Mouse (Mus musculus): ENCODE measurements around the gene Camk2d. TPM values are rescaled to one million over a fixed set of nuclear protein-coding genes. Genes with fewer than 3 reads are reported as not detected.

The Camk2d gene
- polyA plus RNA-seq, 1 experiment from 2014 or later, result 19.7 TPM

DNA sequence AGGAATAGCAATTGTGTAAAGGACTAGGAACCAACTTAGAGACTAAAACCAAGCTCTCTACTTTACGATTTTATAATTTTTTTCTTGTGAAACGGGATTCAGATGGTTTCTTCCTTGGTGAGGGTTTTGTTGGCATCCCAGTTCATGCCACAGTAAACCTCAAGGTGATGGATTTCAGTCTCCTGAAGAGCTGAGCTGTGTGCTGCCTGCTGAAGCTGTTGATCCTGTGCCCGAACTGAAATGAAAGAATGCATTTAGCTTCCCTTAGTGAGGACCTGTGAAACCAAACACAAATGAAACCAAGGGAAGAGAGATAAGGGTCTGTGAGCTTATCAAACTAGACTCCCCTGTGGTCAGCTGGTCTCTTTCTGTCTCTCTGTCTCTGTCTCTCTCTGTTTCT, 103.6 kb downstream of the Camk2d start:
- Histone ChIP-seq H3K4me1 (peaks cover 11% of the 10 kb centered on the region), H3K27me3 (no peaks in the 10 kb centered on the region), H3K36me3 (no peaks in the 10 kb centered on the region), H3K9ac (replicated peaks) (no peak overlapping the region), H3K27ac (replicated peaks) (no peak overlapping the region), H3K9me3 (no peaks in the 10 kb centered on the region), H3K4me2 (replicated peaks) (no peak overlapping the region), H3K4me3 (no peak overlapping the region)
- ATAC-seq (ENCODE audit: low FRiP score, low read depth), result no peak
- 78% methylated on average over 3 of the region's 3 CpGs for WGBS

DNA sequence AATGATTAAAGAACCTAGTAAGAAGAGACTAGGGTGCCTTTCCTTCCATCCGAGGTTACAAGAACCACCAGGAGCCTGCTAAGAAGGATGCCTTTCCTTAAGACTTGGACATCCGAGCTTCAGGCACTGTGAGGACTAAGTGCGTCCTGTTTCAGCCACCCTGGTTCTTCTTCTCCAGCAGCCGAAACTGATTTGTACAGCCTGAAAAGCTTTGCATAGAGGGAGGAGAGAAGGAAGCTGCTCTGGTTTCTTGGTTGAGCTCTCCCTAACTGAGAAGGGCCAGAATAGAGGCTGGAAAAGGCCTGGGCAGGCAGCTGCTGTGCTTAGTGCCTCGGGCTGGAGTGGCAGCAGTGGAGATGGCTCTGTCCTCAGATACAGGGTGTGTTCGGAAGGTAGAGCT, 105.0 kb downstream of the Camk2d start:
- Histone ChIP-seq H3K9ac (replicated peaks) (no peak overlapping the region), H3K9me3 (no peaks in the 10 kb centered on the region), H3K4me1 (peaks cover 4% of the 10 kb centered on the region; the same call in 1 of the 2 replicates), H3K27me3 (no peaks in the 10 kb centered on the region), H3K36me3 (no peaks in the 10 kb centered on the region), H3K27ac (replicated peaks) (no peak overlapping the region), H3K4me2 (replicated peaks) (no peak overlapping the region), H3K4me3 (no peak overlapping the region)
- ATAC-seq (ENCODE audit: low FRiP score, low read depth), result no peak
- WGBS, result 79% methylated on average over 6 of the region's 6 CpGs

DNA sequence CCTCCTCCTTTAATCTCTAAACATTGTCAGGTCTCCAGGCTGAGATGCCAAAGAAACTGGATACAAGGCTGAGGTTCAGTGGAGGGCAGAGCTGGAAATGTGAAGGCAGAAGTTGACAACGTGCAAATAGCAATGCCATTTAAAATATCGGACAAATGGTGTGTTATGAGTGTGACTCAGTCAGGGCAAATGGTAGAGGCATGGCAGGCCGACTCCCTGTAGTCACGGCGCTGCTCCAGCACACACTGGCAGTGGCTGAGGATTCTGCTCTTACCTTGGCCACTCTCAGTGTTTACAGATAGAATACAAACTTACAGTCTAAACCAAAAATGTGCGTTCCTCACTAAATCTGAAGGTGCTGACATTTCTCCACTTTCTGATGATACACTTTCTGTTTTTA, 105.5 kb downstream of the Camk2d start:
- H3K27me3 ChIP-seq, result no peaks in the 10 kb centered on the region
- H3K27ac ChIP-seq (replicated peaks), result no peak overlapping the region
- H3K4me1 ChIP-seq, result peaks cover 4% of the 10 kb centered on the region; the same call in 1 of the 2 replicates
- H3K9ac ChIP-seq (replicated peaks), result no peak overlapping the region
- H3K4me3 ChIP-seq, result no peak overlapping the region
- 86% methylated on average over 6 of the region's 6 CpGs for WGBS
- no peaks in the 10 kb centered on the region for H3K9me3 ChIP-seq
- no peak overlapping the region for H3K4me2 ChIP-seq (replicated peaks)
- ATAC-seq (ENCODE audit: low FRiP score, low read depth), result no peak
- no peaks in the 10 kb centered on the region for H3K36me3 ChIP-seq

DNA sequence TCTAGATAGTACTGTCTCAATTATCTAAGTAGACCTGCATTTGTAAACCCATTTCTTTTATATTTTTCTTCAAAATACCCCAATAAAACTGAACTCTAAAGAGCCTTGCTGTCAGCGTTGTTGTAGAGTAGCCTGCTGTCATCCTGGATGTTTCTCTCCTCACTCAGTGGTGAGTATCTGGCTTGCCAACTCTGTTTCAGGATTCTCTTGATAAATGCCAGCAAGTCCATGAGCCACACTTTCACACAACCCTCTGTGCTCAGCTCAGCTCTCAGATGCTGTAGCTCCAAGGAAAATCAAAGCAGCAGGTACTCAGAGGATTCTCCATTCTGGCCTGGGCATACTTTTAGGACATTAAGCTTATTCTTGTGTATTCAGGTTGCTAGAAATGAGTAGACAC, 109.4 kb downstream of the Camk2d start:
- H3K27me3 ChIP-seq, result no peaks in the 10 kb centered on the region
- no peak for ATAC-seq (ENCODE audit: low FRiP score, low read depth)

DNA sequence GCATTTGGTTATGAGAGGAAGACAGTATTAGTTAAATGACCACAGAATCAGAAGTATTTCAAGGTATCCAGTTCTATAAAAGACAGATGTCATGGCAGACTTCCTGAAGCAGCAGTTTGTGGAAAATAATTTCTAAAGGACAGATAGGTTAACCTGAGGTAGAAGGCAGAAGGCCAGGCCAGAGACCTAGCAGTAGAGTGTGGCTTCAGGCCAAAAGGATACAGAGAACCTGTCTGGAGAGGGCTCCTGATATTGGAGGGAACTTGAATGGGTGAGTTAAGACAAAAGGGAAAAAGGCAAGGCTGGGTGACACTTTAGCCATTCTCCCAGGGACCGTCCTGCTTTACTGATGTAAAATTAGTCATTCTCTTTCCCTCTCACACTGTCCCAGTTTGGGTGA, 118.2 kb downstream of the Camk2d start:
- Histone ChIP-seq H3K9me3 (no peaks in the 10 kb centered on the region), H3K27me3 (no peaks in the 10 kb centered on the region), H3K27ac (replicated peaks) (no peak overlapping the region), H3K4me3 (no peak overlapping the region), H3K9ac (replicated peaks) (no peak overlapping the region), H3K4me2 (replicated peaks) (no peak overlapping the region), H3K4me1 (no peaks in the 10 kb centered on the region), H3K36me3 (no peaks in the 10 kb centered on the region)
- WGBS, result 96% methylated on average over 1 of the region's 1 CpGs
- no peak for ATAC-seq (ENCODE audit: low FRiP score, low read depth)

More for the DNA sequence above, 109.4 kb downstream of the Camk2d start:
- Histone ChIP-seq H3K4me2 (replicated peaks) (no peak overlapping the region), H3K9ac (replicated peaks) (no peak overlapping the region), H3K4me3 (no peak overlapping the region), H3K9me3 (no peaks in the 10 kb centered on the region), H3K27ac (replicated peaks) (no peak overlapping the region), H3K4me1 (peaks cover 4% of the 10 kb centered on the region; the same call in 1 of the 2 replicates), H3K36me3 (no peaks in the 10 kb centered on the region)
- 93% methylated on average over 1 of the region's 1 CpGs for WGBS

DNA sequence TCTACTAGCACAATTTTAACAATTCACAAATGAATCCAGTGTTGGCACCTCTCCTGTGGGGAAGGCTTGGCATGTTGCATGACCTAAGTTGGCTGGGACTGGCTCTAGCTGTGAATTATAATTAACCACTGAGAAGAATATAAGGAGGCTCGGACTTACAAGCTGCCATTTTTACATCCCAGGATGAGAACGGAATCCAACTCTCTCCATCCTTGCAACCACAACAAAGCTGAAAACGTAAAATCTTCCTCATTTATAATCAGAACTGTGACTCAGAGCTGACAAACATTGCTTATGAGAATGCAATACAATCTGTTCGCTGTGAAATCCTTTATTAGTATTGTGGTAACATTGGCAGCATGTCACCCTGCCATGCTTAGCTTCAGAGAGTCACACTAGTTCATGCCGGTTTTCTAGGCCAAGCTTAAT, 126.9 kb downstream of the Camk2d start:
- no peak overlapping the region for H3K4me2 ChIP-seq (replicated peaks)
- no peak overlapping the region for H3K27ac ChIP-seq (replicated peaks)
- H3K4me1 ChIP-seq, result no peaks in the 10 kb centered on the region
- ATAC-seq (ENCODE audit: low FRiP score, low read depth), result no peak
- H3K36me3 ChIP-seq, result no peaks in the 10 kb centered on the region
- no peaks in the 10 kb centered on the region for H3K9me3 ChIP-seq
- WGBS, result 82% methylated on average over 5 of the region's 5 CpGs
- H3K27me3 ChIP-seq, result no peaks in the 10 kb centered on the region
- H3K9ac ChIP-seq (replicated peaks), result no peak overlapping the region
- no peak overlapping the region for H3K4me3 ChIP-seq

DNA sequence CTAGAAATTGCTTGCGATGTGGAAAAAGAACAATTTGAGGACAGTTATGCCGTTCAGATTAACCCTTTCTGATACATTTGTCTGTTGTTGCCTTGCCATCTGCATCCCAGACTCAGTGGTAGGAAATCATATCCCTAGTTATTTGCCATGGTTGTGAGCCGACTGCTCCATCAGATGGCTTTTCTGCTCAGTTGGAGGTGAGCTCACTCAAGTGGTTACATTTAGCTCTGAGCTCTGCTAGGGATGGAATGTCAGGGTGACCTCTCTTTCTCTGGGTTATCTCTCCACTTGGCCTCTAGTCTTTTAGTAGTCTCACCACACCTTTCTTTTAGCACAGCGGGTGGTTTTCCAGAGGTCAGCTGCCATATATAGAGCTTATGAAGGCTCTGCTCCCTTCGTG, 127.4 kb downstream of the Camk2d start:
- no peak for ATAC-seq (ENCODE audit: low FRiP score, low read depth)
- H3K36me3 ChIP-seq, result no peaks in the 10 kb centered on the region
- H3K4me2 ChIP-seq (replicated peaks), result no peak overlapping the region
- H3K9me3 ChIP-seq, result no peaks in the 10 kb centered on the region
- no peaks in the 10 kb centered on the region for H3K27me3 ChIP-seq
- no peaks in the 10 kb centered on the region for H3K4me1 ChIP-seq
- H3K27ac ChIP-seq (replicated peaks), result no peak overlapping the region
- WGBS, result 71% methylated on average over 5 of the region's 5 CpGs
- H3K9ac ChIP-seq (replicated peaks), result no peak overlapping the region
- H3K4me3 ChIP-seq, result no peak overlapping the region

DNA sequence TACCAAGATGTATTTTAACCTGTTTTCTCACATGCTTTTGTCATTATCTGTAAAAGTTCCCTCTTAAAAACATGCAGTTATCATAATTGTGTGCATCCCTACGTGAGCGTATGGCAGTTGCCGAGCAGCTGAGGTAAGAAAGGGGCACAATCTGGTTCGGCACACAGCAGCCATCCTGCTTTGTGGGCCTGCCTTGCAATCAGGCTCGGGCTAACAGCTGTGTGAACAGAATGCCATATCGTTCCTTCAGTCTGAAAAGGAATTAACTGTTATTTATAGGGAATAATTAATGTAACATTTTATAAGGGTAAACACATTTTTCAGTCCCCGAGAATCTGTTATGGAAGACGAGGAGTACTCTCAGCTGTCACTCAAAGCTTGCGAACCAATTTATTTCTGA, 129.5 kb downstream of the Camk2d start:
- no peaks in the 10 kb centered on the region for H3K36me3 ChIP-seq
- no peak overlapping the region for H3K4me3 ChIP-seq
- no peak overlapping the region for H3K9ac ChIP-seq (replicated peaks)
- no peak overlapping the region for H3K4me2 ChIP-seq (replicated peaks)
- 79% methylated on average over 9 of the region's 9 CpGs for WGBS
- H3K4me1 ChIP-seq, result no peaks in the 10 kb centered on the region
- no peaks in the 10 kb centered on the region for H3K27me3 ChIP-seq
- no peak for ATAC-seq (ENCODE audit: low FRiP score, low read depth)
- no peak overlapping the region for H3K27ac ChIP-seq (replicated peaks)
- no peaks in the 10 kb centered on the region for H3K9me3 ChIP-seq

DNA sequence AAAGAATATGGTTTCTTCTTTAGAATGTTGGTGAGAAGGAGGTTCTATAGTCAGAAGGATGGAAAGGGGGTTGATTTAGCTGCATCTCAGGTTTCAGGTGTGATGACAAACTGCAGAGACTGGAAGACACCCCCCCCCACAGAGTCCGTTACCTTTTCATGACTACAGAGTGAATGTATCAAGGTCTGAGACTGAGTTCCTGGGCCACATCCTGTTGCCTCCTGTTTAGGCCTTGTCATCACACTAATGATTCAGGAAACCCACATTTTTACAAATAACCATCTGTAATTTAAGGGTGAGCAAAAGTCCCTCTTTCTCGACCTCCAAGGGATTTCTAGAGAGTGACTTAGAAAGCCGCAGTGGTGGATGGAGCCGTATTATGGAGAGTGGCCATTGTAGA, 131.3 kb downstream of the Camk2d start:
- no peaks in the 10 kb centered on the region for H3K27me3 ChIP-seq
- no peaks in the 10 kb centered on the region for H3K9me3 ChIP-seq
- H3K9ac ChIP-seq (replicated peaks), result no peak overlapping the region
- no peak overlapping the region for H3K4me2 ChIP-seq (replicated peaks)
- H3K4me1 ChIP-seq, result no peaks in the 10 kb centered on the region
- H3K4me3 ChIP-seq, result no peak overlapping the region
- H3K27ac ChIP-seq (replicated peaks), result no peak overlapping the region
- WGBS, result 90% methylated on average over 4 of the region's 4 CpGs
- no peaks in the 10 kb centered on the region for H3K36me3 ChIP-seq
- no peak for ATAC-seq (ENCODE audit: low FRiP score, low read depth)

DNA sequence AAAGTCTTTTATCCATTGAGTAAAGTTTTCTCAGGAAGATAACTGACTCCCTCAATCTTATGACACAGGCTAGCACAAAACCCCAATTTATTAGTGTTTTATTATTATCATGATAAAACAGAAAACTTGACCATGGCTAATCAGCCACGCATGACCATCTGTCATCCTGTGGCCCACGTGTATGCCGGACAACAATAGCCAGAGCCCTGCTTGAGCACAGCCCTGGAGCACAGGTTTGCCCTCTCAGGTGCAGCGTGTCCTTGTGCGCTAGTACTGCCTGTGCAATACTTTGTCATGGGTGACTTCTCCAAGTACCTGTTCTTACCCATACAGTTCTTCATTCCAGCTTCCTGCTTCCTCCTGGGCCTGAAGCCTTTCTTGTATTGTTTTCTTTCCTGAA, 134.3 kb downstream of the Camk2d start:
- WGBS, result 87% methylated on average over 5 of the region's 5 CpGs
- Histone ChIP-seq H3K27me3 (no peaks in the 10 kb centered on the region), H3K4me3 (no peak overlapping the region), H3K9ac (replicated peaks) (no peak overlapping the region), H3K27ac (replicated peaks) (no peak overlapping the region), H3K36me3 (no peaks in the 10 kb centered on the region), H3K9me3 (no peaks in the 10 kb centered on the region), H3K4me2 (replicated peaks) (no peak overlapping the region), H3K4me1 (no peaks in the 10 kb centered on the region)
- no peak for ATAC-seq (ENCODE audit: low FRiP score, low read depth)

DNA sequence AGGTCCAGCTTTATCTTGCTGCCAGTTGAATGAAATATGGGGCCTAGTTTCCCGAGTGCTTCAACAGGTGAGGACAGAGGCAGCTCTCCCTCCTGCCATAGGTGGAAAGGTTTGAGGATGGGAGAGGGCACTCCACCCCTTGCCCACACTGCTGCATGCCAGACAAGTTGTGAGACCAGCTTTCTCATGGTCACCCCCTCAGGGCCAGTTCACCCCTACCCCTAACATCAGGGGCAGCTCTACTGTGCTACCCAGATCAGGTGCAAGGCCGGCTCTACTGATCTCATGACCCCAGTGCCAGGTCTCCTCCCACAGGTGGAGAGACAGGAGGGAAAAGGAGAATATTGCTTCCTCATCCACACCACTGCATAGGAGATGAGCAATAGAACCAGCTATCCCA, 136.2 kb downstream of the Camk2d start:
- H3K4me3 ChIP-seq, result no peak overlapping the region
- no peak overlapping the region for H3K4me2 ChIP-seq (replicated peaks)
- 96% methylated on average over 2 of the region's 2 CpGs for WGBS
- no peaks in the 10 kb centered on the region for H3K9me3 ChIP-seq
- H3K27ac ChIP-seq (replicated peaks), result no peak overlapping the region
- no peaks in the 10 kb centered on the region for H3K36me3 ChIP-seq
- H3K9ac ChIP-seq (replicated peaks), result no peak overlapping the region
- no peaks in the 10 kb centered on the region for H3K4me1 ChIP-seq
- no peak for ATAC-seq (ENCODE audit: low FRiP score, low read depth)
- H3K27me3 ChIP-seq, result no peaks in the 10 kb centered on the region

DNA sequence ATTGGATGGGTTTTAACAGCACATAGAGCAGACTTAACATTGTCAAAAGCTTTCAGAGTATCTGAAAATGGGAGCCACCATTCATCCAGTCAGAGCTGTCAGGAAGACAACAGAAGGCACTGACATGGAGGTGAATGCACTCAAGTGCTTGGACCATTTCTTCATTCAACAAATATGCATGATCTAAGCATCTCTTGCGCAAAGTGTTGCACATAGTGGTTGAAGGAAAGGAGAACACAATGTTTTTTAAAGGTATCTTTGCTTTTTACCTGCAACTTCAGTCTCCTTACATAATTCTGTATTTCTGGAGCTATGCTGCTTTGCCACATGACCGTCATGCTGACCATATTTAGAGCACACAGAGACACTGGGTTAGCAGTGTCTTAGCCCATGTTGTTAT, 138.4 kb downstream of the Camk2d start:
- Histone ChIP-seq H3K9ac (replicated peaks) (no peak overlapping the region), H3K9me3 (no peaks in the 10 kb centered on the region), H3K36me3 (no peaks in the 10 kb centered on the region), H3K4me2 (replicated peaks) (no peak overlapping the region), H3K4me1 (no peaks in the 10 kb centered on the region), H3K4me3 (no peak overlapping the region), H3K27me3 (no peaks in the 10 kb centered on the region), H3K27ac (replicated peaks) (no peak overlapping the region)
- 86% methylated on average over 2 of the region's 2 CpGs for WGBS
- no peak for ATAC-seq (ENCODE audit: low FRiP score, low read depth)

DNA sequence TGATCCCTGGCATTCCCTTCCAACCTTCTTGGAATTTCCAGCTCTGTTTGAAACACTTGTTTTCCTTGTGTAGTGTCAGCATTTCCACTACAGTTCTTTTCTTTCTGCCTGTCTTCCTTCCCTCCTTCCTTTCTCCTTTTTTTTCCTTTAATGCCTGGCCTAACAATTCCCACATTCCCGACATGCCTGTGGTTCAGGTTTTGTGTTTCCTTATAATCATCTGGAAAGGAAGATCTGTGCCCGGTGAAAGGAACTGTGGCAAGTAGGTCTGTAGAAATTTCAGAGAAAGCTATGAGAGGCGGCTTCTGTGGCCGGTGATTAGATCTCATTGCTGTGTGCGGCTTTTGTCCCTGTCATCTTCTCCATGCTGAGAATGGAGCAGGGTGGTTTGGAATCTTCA, 139.1 kb downstream of the Camk2d start:
- no peaks in the 10 kb centered on the region for H3K4me1 ChIP-seq
- no peaks in the 10 kb centered on the region for H3K9me3 ChIP-seq
- no peak overlapping the region for H3K4me2 ChIP-seq (replicated peaks)
- no peak overlapping the region for H3K27ac ChIP-seq (replicated peaks)
- H3K36me3 ChIP-seq, result no peaks in the 10 kb centered on the region
- no peak overlapping the region for H3K9ac ChIP-seq (replicated peaks)
- no peak overlapping the region for H3K4me3 ChIP-seq
- 78% methylated on average over 5 of the region's 5 CpGs for WGBS
- no peaks in the 10 kb centered on the region for H3K27me3 ChIP-seq
- ATAC-seq (ENCODE audit: low FRiP score, low read depth), result no peak
